Mouse (Mus musculus) heart, adult 2 months (tissue): ENCODE data around the gene Hs6st3. TPM values are rescaled to one million over a fixed set of nuclear protein-coding genes. Genes with fewer than 3 reads are reported as not detected.

ENCODE experiments used
- DNase-seq, 2 experiments: peaks; one replicate each; pipeline ENCODE4 v3.0.0; 2021
- H3K27ac ChIP-seq: fragments of 200-600 bp; 2 replicates; pipeline ENCODE4 v1.8.1; 2022
- H3K27me3 ChIP-seq: fragments of 200-500 bp; 2 replicates; pipeline ENCODE4 v1.6.1; 2012; ENCODE audit warnings: mild to moderate bottlenecking, low read length, inconsistent platforms, mixed read lengths; ENCODE audit not compliant: control insufficient read depth, insufficient read depth
- H3K36me3 ChIP-seq: fragments of 200-500 bp; 2 replicates; pipeline ENCODE4 v1.6.1; 2012; ENCODE audit warnings: low read length, inconsistent platforms; ENCODE audit not compliant: control insufficient read depth, insufficient read depth
- H3K4me1 ChIP-seq: fragments of 200-500 bp; 2 replicates; pipeline ENCODE4 v1.6.1; 2011; ENCODE audit warnings: low read length; ENCODE audit not compliant: control insufficient read depth, insufficient read depth
- H3K4me3 ChIP-seq: fragments of 200-600 bp; 2 replicates; pipeline ENCODE4 v1.8.1; 2022
- H3K79me2 ChIP-seq: fragments of 200-500 bp; replicated peaks from 2 replicates; pipeline ENCODE4 v1.6.1; 2012; ENCODE audit warnings: mild to moderate bottlenecking, inconsistent platforms, low read length, moderate library complexity, mixed read lengths; ENCODE audit not compliant: control insufficient read depth, insufficient read depth
- H3K9ac ChIP-seq: fragments of 200-500 bp; 2 replicates; pipeline ENCODE4 v1.6.1; 2012; ENCODE audit warnings: low read depth, mild to moderate bottlenecking, control low read depth, inconsistent platforms, low read length, mixed read lengths
- CTCF ChIP-seq: fragments of 200-600 bp; IDR thresholded peaks from 2 replicates; pipeline ENCODE4 v1.8.1; 2022; ENCODE audit warnings: antibody characterized with exemption, mild to moderate bottlenecking, moderate library complexity
- EP300 ChIP-seq: fragments of 200-500 bp; IDR thresholded peaks from 2 replicates; pipeline ENCODE4 v1.6.1; 2011; ENCODE audit warnings: low read depth, low read length, control low read depth; ENCODE audit not compliant: insufficient read depth
- POLR2A ChIP-seq: fragments of 200-500 bp; IDR thresholded peaks from 2 replicates; pipeline ENCODE4 v1.6.1; 2011; ENCODE audit warnings: mild to moderate bottlenecking, low read depth, low read length, control low read depth; ENCODE audit not compliant: insufficient read depth
- whole genome bisulfite sequencing: fragments of 180-500 bp; shearing (Covaris S2); methylation state at CpG from one replicate; pipeline ENCODE4 v1.1.7; 2018; 5-methylcytosine and 5-hydroxymethylcytosine counted together
- intact Hi-C: fragments of 180-260 bp; cut with DNase I; formaldehyde crosslinking; loops from one replicate; pipeline ENCODE4 v1.15.1; 2025
- polyA plus RNA-seq: library from polyadenylated mRNA; depleted of rRNA; stranded (reverse); fragments of >200 nt; gene quantifications from 2 replicates; pipeline ENCODE4 v1.2.3, GENCODE M21; 2012; rRNA removed
- total RNA-seq, 2 experiments: library from RNA; stranded (reverse); gene quantifications; 2 replicates each; pipeline ENCODE4 v1.2.3; 2021

The Hs6st3 gene
- total and polyA plus RNA-seq, 3 experiments: not detected

- TF ChIP-seq POLR2A (no peak), CTCF (no peak), EP300 (no peak)
- intact Hi-C loops: no loop called here
- Histone ChIP-seq H3K27me3 (no peaks in the 10 kb centered on the region), H3K36me3 (no peaks in the 10 kb centered on the region), H3K4me1 (no peaks in the 10 kb centered on the region), H3K27ac (no peak overlapping the region), H3K9ac (no peak overlapping the region), H3K79me2 (no peaks in the 10 kb centered on the region), H3K4me3 (no peak overlapping the region)
- no peak for DNase-seq
These were observed 764.3 kb downstream of the Hs6st3 start for GRCm38 (mm10) chr14:119902486-119902885.

GRCm38 (mm10) chr14:119908032-119908675, 770.0 kb downstream of the Hs6st3 start:
- no peaks in the 10 kb centered on the region for H3K36me3 ChIP-seq
- no peak overlapping the region for H3K4me3 ChIP-seq
- H3K4me1 ChIP-seq: no peaks in the 10 kb centered on the region
- H3K79me2 ChIP-seq: no peaks in the 10 kb centered on the region
- peaks cover 2% of the 10 kb centered on the region; the same call in 1 of the 2 replicates for H3K27me3 ChIP-seq
- WGBS: 62% methylated on average over 13 of the region's 13 CpGs
- no peak for DNase-seq
- H3K27ac ChIP-seq: no peak overlapping the region
- H3K9ac ChIP-seq: no peak overlapping the region
- intact Hi-C loops: no loop called here
- no peak for TF ChIP-seq EP300
- TF ChIP-seq POLR2A: no peak
- no peak for TF ChIP-seq CTCF

- Histone ChIP-seq H3K79me2 (no peaks in the 10 kb centered on the region), H3K27me3 (peaks cover 2% of the 10 kb centered on the region; the same call in 1 of the 2 replicates), H3K27ac (no peak overlapping the region), H3K4me3 (no peak overlapping the region), H3K36me3 (no peaks in the 10 kb centered on the region), H3K9ac (no peak overlapping the region), H3K4me1 (no peaks in the 10 kb centered on the region)
- intact Hi-C loops: no loop called here
- no peak for TF ChIP-seq POLR2A
- TF ChIP-seq CTCF: no peak
- TF ChIP-seq EP300: no peak
- WGBS: 87% methylated on average over 6 of the region's 6 CpGs
- no peak for DNase-seq
These were observed 776.4 kb downstream of the Hs6st3 start for GRCm38 (mm10) chr14:119914508-119914907.

- Histone ChIP-seq H3K9ac (no peak overlapping the region), H3K27me3 (no peaks in the 10 kb centered on the region), H3K79me2 (no peaks in the 10 kb centered on the region), H3K36me3 (no peaks in the 10 kb centered on the region), H3K4me1 (no peaks in the 10 kb centered on the region), H3K4me3 (no peak overlapping the region), H3K27ac (no peak overlapping the region)
- TF ChIP-seq EP300 (no peak), CTCF (no peak), POLR2A (no peak)
- WGBS: 65% methylated on average over 6 of the region's 6 CpGs
- intact Hi-C loops: no loop called here
- no peak for DNase-seq
These were observed 780.3 kb downstream of the Hs6st3 start for GRCm38 (mm10) chr14:119918281-119919034.

GRCm38 (mm10) chr14:119919177-119919576, 781.0 kb downstream of the Hs6st3 start:
- no peak for DNase-seq
- no peaks in the 10 kb centered on the region for H3K27me3 ChIP-seq
- no peak overlapping the region for H3K9ac ChIP-seq
- no peaks in the 10 kb centered on the region for H3K36me3 ChIP-seq
- no peaks in the 10 kb centered on the region for H3K79me2 ChIP-seq
- no peak overlapping the region for H3K27ac ChIP-seq
- H3K4me1 ChIP-seq: no peaks in the 10 kb centered on the region
- H3K4me3 ChIP-seq: no peak overlapping the region
- TF ChIP-seq CTCF (no peak), EP300 (no peak), POLR2A (no peak)
- WGBS: 87% methylated on average over 1 of the region's 1 CpGs
- intact Hi-C loops: no loop called here

Other genes with a start within 250 kb of the Hs6st3 start
- gene Dzip1, start 212.9 kb upstream of the Hs6st3 start, total RNA-seq: 1 to 10 TPM; 1.9 to 2.8 TPM
- 2.2 and 2.8 TPM in 2 replicates for gene Dzip1, start 212.9 kb upstream of the Hs6st3 start, polyA plus RNA-seq
- gene Dnajc3, start 200.4 kb upstream of the Hs6st3 start, total RNA-seq: 10 to 100 TPM; 32.5 to 33.4 TPM
- gene Dnajc3, start 200.4 kb upstream of the Hs6st3 start, polyA plus RNA-seq: 8.5 and 20.2 TPM in 2 replicates
- gene Uggt2, start 38.9 kb upstream of the Hs6st3 start, total RNA-seq: 1 to 10 TPM; 5.6 to 5.7 TPM
- gene Uggt2, start 38.9 kb upstream of the Hs6st3 start, polyA plus RNA-seq: 4.1 and 8.3 TPM in 2 replicates